Mouse (Mus musculus): Measurements from ENCODE around the gene Csf3.
"Not testable (repeated sequence)": the region's sequence is repeated elsewhere in the genome, so short reads cannot be mapped to it uniquely, and the experiment has no call there.

Gene Csf3

GRCm38 (mm10) chr11:98696454-98697216 is 4.4 kb upstream of the Csf3 start:
- no peak for DNase-seq (ENCODE audit: low read depth, low spot score)

GRCm38 (mm10) chr11:98697225-98697624 is 3.8 kb upstream of the Csf3 start:
- no peak for DNase-seq (ENCODE audit: low read depth, low spot score)

- DNase-seq (ENCODE audit: low read depth, low spot score): no peak
Observed at GRCm38 (mm10) chr11:98698849-98699640, 2.0 kb upstream of the Csf3 start.

DNA sequence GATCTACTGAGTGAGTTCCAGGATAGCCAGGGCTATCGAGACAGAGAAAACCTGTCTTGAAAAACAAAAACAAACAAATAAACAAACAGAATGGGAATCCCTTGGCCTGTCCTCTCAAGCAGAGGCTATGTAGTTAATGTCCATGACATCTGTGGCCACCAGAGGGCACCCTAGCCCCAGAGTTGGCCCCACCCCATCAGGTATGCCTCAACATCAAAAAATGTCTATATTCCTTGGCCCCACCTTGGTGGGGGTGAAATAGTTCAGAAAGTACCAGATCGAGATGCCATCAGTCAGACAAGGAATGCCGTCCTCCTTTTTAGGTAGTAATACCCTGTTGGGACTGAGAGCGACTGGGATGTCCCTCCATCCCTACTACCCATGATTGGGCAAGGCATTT is 1.2 kb upstream of the Csf3 start:
- DNase-seq (ENCODE audit: low read depth, low spot score): no peak

- no peak for DNase-seq (ENCODE audit: low read depth, low spot score)
Observed at GRCm38 (mm10) chr11:98702323-98702722, 1.3 kb downstream of the Csf3 start.

DNA sequence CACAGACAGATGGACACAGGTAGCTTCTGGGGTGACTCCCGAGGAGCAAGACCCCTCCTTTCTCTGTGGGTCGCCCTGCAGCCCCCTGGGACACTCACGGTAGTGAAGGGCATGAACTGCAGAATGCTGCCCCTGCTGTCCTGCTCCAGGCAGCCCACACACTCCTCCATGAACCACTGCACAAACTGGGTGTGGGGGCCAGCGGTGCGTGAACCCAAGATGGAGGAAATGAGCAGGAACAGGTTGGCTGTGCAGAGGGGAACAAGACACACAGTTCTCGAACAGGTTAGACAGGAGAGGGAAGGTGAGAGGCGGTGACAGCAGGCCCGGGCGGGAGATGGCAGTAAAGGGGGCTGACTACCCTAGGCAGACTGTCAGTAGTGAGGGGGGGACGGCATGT is 4.0 kb downstream of the Csf3 start:
- no peak for DNase-seq (ENCODE audit: low read depth, low spot score)

DNA sequence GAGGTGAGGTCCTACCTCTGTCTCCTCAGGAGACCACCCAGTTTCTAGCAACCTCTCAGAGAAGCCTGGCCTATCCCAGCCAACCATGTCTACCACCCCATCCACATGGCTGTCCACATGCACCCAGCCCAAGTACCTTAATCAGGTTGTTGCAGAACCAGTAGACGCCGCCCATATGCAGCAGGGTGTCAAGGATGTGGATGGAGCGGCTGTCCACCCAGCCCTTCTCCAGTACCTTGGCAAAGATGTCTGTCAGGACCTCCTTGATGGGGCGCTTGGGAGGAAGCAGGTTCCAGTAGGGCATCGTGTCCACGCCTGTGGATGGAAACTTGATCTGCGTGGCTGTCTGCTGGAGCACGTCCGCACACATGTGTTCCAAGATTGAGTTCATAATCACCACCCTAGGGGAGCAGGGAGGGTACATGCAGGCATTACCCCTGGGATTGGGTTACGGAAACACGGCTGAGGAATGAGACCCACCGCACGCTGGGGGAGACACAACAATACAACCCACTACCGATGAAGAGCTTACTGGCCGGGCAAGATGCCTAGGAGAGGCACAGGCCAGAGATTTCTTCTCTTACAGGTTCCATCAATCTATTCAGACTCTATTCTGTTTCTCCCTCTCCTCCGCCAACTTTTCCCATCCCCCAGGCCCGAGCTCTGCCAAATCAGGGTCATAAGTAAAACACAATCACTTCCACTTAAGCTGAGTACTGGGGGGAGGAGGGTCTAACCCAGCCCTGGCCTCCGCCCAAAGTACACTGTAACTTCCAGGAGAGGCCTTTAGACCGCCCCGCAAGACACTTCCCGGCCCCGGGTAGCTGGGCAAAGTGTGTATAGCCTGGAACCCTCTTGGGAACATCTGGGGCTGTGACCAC is 6.6 kb downstream of the Csf3 start:
- no peak for DNase-seq (ENCODE audit: low read depth, low spot score)

DNA sequence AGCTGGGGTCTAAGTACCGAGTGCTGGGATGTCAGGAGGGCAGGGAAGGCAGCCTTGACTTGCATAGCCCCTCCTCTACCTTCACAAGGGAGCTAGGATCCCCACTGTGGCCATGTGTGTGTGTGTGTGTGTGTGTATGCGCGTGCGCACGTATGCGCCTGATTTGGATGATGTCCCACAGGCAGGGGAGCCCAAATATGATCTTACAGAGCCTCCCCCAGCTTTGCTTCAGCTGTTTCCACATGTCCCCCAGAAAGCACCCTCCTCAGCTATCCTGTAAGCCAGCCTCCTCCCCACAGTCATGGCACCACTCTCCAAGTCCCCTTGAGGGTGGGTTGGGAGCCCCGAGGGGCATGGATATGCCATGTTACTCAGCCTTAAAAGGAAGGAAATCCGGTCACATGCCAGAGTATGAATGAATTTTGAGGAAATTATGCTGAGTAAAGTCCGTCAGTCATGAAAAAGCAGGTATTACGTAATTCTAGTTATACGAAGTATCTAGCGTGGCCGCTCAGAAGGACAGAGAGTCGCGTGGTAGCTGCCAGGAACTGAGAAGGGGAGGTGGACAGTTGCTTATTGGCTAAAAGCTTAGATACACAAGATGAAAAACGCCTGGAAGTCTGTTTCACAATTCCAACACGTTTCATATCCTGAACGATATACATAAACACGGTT is 7.4 kb downstream of the Csf3 start:
- DNase-seq (ENCODE audit: low read depth, low spot score): no peak

DNA sequence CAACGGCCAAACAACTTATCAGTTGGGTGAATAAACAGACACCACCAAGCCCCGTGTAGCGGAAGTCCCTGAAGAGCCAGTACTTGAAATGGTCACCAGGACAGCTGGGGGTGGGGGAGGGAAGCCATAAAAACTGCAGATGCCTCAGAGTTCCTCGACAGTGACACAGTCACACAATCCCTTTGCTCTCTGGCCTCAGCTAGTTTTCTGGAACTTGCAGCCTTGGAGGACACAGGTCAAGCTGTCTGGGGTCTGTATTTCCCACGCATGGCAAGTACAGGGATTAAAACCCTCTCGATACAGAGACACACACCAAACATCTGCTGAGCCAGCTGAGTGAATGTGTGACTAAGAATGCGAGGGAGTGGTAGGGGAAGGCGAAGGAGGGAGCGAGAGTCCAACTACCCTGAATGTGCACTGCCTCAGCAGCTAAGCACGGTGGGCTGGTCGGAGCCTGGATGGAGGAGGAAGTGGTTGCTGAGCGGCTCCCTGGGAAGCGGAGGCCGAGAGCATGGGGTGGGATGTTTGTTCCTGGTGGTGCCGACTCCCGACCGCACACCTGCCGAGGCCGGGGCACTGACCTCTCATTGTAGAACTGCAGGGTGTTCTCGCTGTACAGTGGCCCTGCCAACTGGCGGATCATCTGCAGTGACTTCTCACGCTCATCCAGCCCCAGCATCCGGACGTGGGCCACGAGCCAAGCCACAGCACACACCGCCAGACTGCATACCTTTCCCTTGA is 8.1 kb downstream of the Csf3 start:
- no peak for DNase-seq (ENCODE audit: low read depth, low spot score)

GRCm38 (mm10) chr11:98710416-98711045 is 9.5 kb downstream of the Csf3 start:
- peak; percentile 83 for DNase-seq (ENCODE audit: low read depth, low spot score)

DNA sequence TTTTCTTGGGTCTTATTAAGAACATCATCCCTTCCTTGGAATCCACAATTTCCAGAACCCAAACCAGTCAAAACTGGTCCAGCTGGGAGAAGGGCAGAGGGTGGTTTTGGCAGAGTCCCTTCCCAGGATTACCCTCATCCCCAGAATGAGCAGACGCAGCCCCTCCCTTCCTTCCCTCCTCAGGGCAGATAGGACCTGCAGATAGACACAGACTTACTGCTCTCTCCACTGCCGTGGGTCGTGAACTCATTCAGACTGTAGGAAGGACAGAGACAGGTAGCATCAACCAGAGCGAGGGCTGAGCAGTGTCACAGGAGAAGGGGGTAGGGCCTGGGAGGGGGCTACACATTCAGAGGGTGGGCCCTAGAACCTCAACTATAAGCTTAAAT is 10.0 kb downstream of the Csf3 start:
- no peak for DNase-seq (ENCODE audit: low read depth, low spot score)

DNA sequence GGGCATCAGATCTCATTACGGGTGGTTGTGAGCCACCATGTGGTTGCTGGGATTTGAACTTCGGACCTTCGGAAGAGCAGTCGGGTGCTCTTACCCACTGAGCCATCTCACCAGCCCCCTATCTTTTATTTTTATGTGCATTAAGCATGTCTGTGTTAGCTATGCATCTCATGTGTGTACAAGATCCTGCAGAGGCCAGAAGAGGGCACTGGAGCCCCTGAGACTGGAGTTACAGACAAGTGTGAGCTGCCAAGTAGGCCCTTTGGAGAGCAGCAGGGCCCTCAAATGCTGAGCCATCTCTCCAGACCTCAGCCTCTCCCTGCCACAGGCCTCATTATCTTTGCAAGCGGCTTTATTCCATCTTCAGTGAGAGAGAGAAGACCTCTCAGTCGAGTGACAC is 10.9 kb downstream of the Csf3 start:
- not testable (repeated sequence) for DNase-seq (ENCODE audit: low read depth, low spot score)

DNA sequence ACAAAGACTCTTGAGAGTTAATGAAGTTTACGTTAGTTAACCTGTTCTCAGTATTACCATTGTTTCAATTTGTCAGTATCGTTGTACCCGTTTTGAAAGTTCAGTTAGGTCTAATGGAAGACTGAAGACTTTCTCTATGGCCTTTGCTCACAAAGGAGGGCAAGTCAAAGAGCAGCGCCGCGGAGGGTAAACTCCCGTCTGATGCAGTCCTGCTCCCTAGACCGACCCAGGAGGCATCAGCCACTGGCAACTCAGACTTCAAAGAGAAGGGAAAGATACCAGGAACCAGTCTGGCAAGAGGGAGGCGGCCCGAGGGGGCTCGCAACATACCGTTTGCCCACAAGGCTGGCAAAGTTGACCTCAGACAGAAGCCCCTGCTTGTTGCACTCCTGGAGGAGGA is 12.6 kb downstream of the Csf3 start:
- no peak for DNase-seq (ENCODE audit: low read depth, low spot score)

- DNase-seq (ENCODE audit: low read depth, low spot score): no peak
Observed at GRCm38 (mm10) chr11:98715946-98716345, 14.9 kb downstream of the Csf3 start.

DNA sequence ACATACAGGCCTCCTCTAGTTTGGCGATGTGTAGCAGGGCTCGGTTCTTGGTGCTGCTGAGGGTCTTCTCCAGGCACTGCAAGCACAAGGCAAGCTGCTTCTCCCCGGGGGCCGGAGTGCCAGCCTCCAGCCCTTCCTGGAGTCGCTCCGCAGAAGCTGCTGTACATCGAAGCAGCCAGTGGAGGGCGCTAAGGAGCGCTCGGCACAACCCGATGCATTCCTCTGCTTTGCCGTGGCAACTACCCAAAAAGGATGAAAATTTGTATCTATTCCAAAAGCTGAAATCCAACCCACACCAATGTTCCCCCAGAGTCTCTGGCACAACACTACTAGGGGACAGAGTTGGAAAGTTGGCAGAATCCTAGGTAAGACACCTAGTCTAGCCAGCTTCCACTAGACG is 16.8 kb downstream of the Csf3 start:
- peak; percentile 69 for DNase-seq (ENCODE audit: low read depth, low spot score)

DNA sequence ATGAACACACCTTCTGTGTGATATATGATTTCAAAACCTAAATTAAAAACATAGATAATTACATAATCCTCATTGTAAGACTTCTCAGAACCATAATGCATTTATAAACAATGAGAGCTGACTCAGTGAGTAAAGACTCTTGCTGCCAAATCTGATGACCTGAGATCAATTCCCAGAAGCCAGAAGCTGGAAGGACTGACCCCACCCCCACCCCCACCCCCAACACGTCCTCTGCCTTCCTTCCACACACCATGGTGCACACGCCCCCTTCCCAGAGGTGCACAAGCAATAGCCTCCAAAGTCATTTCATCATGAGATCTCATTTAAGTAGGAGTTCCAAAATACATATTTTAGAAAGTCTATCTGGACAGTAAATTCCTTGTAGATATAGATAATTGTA is 19.7 kb downstream of the Csf3 start:
- DNase-seq (ENCODE audit: low read depth, low spot score): no peak

GRCm38 (mm10) chr11:98721458-98722226 is 20.6 kb downstream of the Csf3 start:
- no peak for DNase-seq (ENCODE audit: low read depth, low spot score)

GRCm38 (mm10) chr11:98723098-98723497 is 22.0 kb downstream of the Csf3 start:
- DNase-seq (ENCODE audit: low read depth, low spot score): no peak

GRCm38 (mm10) chr11:98725926-98726506 is 25.0 kb downstream of the Csf3 start:
- no peak for DNase-seq (ENCODE audit: low read depth, low spot score)
